Mouse (Mus musculus) spleen, adult 2 months (tissue): ENCODE measurements around the gene Akirin1. TPM values are rescaled to one million over a fixed set of nuclear protein-coding genes. Genes with fewer than 3 reads are reported as not detected.
A peak's percentile ranks its signal among the peaks of the same experiment; 100 is the strongest.

Source experiments
- DNase-seq, 2 experiments: peaks; one replicate each; pipeline versions ENCODE4 v3.0.0 to v3.0.0-alpha.2; 2012 to 2021; ENCODE audit warnings: low spot score in 2 of 2, low read depth in 1 of 2
- H3K27ac ChIP-seq: fragments of 200-500 bp; 2 replicates; pipeline ENCODE4 v1.5.1; 2012; ENCODE audit warnings: low read length, inconsistent platforms; ENCODE audit not compliant: insufficient read depth
- H3K27me3 ChIP-seq: fragments of 200-500 bp; 2 replicates; pipeline ENCODE4 v1.6.1; 2012; ENCODE audit warnings: mild to moderate bottlenecking, moderate library complexity, low read length, inconsistent platforms; ENCODE audit not compliant: control insufficient read depth, insufficient read depth
- H3K36me3 ChIP-seq: fragments of 200-500 bp; 2 replicates; pipeline ENCODE4 v1.6.1; 2012; ENCODE audit warnings: mild to moderate bottlenecking, low read length, inconsistent platforms; ENCODE audit not compliant: control insufficient read depth, insufficient read depth
- H3K4me1 ChIP-seq: fragments of 200-500 bp; 2 replicates; pipeline ENCODE4 v1.6.1; 2011; ENCODE audit warnings: inconsistent platforms; ENCODE audit not compliant: control insufficient read depth, insufficient read depth, insufficient read length
- H3K4me3 ChIP-seq: fragments of 200-500 bp; 2 replicates; pipeline ENCODE4 v1.5.1; 2011; ENCODE audit warnings: mild to moderate bottlenecking, inconsistent platforms; ENCODE audit not compliant: insufficient read depth, insufficient read length; ENCODE audit errors: extremely low read depth
- CTCF ChIP-seq: fragments of 200-500 bp; IDR thresholded peaks from 2 replicates; pipeline ENCODE4 v1.5.1; 2011; ENCODE audit warnings: mild to moderate bottlenecking, inconsistent platforms; ENCODE audit not compliant: insufficient read depth, insufficient read length, insufficient replicate concordance; ENCODE audit errors: extremely low read depth
- POLR2A ChIP-seq: fragments of 200-500 bp; IDR thresholded peaks from 2 replicates; pipeline ENCODE4 v1.6.1; 2011; ENCODE audit warnings: low read depth, low read length, inconsistent platforms
- WGBS: fragments of 180-500 bp; shearing (Covaris S2); methylation state at CpG from one replicate; pipeline ENCODE4 v1.1.7; 2018; 5-methylcytosine and 5-hydroxymethylcytosine counted together
- polyA plus RNA-seq: library from polyadenylated mRNA; depleted of rRNA; stranded (reverse); fragments of >200 nt; gene quantifications from 2 replicates; pipeline ENCODE4 v1.2.3, GENCODE M21; 2012

Akirin1 gene
- polyA plus RNA-seq, 1 experiment, result 21.7 TPM

DNA sequence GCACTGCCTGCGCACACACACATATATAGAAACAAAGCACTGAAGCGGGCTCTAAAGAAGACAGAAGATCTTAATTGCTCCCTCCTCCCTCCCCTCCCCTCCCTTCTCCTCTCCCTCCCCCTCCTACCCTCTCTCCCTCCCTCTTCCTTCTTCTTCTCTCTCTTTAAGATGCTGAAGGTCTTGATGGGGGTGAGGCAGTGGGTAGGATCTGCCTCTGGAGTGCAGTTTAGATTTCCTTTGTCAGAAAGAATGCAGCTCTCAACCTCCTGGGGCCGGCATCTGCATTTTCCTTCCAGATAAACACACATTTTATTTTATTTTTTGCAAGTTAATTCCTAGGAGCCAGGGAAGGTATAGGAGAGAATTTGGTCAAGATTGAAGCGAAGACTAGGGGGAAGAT lies 18.1 kb upstream of the Akirin1 start:
- Histone ChIP-seq H3K36me3 (no peaks in the 10 kb centered on the region), H3K27ac (no peak overlapping the region), H3K27me3 (no peaks in the 10 kb centered on the region), H3K4me1 (no peaks in the 10 kb centered on the region), H3K4me3 (no peak overlapping the region)
- WGBS, result 82% methylated on average over 4 of the region's 4 CpGs
- DNase-seq, result no peak
- no peak for TF ChIP-seq POLR2A
- TF ChIP-seq CTCF, result no peak

DNA sequence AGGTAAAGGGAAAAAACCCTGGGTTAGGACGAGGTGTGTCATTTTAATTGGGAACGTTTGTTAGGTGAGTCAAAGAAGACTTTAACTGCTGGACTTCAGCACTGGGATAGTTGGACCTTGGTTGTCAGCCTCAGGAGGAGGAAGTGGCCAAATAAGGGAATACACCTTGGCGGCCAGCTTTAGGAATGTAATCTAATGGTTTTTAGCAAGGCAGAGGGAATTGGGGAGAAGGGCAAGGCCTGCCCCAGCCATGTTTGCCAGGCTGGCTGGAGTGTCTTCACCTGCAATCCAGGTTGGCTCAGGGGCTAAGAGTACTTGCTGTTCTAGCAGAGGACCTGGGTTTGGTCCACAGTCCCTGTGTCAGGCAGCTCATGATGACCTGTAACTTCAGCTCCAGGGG lies 17.7 kb upstream of the Akirin1 start:
- DNase-seq, result no peak
- WGBS, result 76% methylated on average over 3 of the region's 3 CpGs
- Histone ChIP-seq H3K4me3 (no peak overlapping the region), H3K36me3 (no peaks in the 10 kb centered on the region), H3K4me1 (no peaks in the 10 kb centered on the region), H3K27ac (no peak overlapping the region), H3K27me3 (no peaks in the 10 kb centered on the region)
- TF ChIP-seq POLR2A, result no peak
- TF ChIP-seq CTCF, result no peak

- no peak overlapping the region for H3K4me3 ChIP-seq
- H3K27me3 ChIP-seq, result no peaks in the 10 kb centered on the region
- TF ChIP-seq CTCF (no peak), POLR2A (no peak)
- 82% methylated on average over 6 of the region's 6 CpGs for WGBS
- DNase-seq, result no peak
- no peaks in the 10 kb centered on the region for H3K36me3 ChIP-seq
- no peak overlapping the region for H3K27ac ChIP-seq
- H3K4me1 ChIP-seq, result no peaks in the 10 kb centered on the region
These were observed 14.9 kb upstream of the Akirin1 start for GRCm38 (mm10) chr4:123765071-123765470.

DNA sequence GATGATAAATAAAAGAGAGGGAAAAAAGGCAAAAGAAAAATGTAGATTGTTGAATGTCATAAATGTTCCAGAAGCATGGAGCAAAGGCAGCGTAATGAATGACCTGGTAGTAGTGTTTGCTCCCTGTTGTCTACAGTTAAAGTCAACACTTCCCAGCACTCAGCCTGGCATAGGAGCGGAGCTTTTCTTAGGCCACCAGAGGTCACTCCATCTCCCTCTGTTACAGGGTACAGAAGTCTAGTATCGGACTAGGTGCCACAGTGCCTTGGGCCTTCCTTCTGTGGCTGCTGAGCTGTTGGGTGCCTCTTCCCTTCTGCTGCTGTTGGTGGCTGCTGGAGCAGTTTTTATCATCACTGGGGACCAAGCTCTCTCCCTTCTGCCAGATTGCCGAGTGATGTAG lies 8.2 kb upstream of the Akirin1 start:
- 64% methylated on average over 4 of the region's 4 CpGs for WGBS
- no peak overlapping the region for H3K4me3 ChIP-seq
- no peak for DNase-seq
- no peaks in the 10 kb centered on the region for H3K36me3 ChIP-seq
- H3K27me3 ChIP-seq, result no peaks in the 10 kb centered on the region
- H3K4me1 ChIP-seq, result no peaks in the 10 kb centered on the region
- no peak for TF ChIP-seq POLR2A
- no peak for TF ChIP-seq CTCF
- H3K27ac ChIP-seq, result no peak overlapping the region

GRCm38 (mm10) chr4:123750707-123751312 lies 665 bp upstream of the Akirin1 start:
- under 1% methylated on average over 8 of the region's 8 CpGs for WGBS
- no peaks in the 10 kb centered on the region for H3K27me3 ChIP-seq
- no peaks in the 10 kb centered on the region for H3K36me3 ChIP-seq
- peaks cover 7% of the 10 kb centered on the region; the same call in 1 of the 2 replicates for H3K4me1 ChIP-seq
- no peak for DNase-seq
- TF ChIP-seq CTCF, result no peak
- no peak for TF ChIP-seq POLR2A
- H3K27ac ChIP-seq, result no peak overlapping the region
- H3K4me3 ChIP-seq, result peak overlapping the region; percentile 60

DNA sequence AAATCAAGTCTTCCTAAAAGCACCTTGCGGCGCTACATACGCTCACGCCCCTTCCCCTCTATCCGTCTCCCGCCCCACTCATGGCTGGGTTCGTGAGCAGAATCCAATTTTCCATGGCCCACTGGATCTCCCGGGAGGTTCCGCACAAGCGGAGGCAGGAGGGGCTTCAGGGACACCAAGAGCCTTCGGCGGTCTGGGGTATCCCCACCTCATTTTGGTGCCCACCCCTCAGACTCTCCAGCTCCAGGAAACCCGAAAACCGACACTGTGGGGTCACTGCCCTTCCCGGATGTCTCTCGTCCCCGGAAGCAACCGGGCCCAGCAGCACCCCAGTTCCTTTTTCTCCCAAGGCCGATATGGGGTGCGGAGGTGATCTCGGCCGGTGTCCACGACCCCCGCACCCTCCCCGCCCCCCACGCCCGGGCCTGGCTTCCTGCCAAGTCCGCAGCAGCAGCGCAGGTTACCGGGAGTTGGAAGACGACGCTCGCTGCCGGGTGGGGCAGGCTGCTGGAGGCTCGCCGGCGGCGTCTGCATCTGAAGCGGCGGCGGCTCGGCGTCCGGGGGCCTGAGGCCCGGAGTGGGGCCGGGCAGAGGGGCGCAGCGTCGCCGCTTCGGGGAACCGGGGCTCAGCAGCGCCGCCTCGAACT lies 538 bp downstream of the Akirin1 start:
- peak overlapping the region; percentile 79 for H3K27ac ChIP-seq
- TF ChIP-seq CTCF, result no peak
- TF ChIP-seq POLR2A, result no peak
- H3K36me3 ChIP-seq, result no peaks in the 10 kb centered on the region
- peak in 1 of 2 experiments; percentile 28 for DNase-seq
- H3K4me3 ChIP-seq, result peak overlapping the region; percentile 91
- 1% methylated on average over 55 of the region's 55 CpGs for WGBS
- H3K4me1 ChIP-seq, result peaks cover 7% of the 10 kb centered on the region; the same call in 1 of the 2 replicates
- no peaks in the 10 kb centered on the region for H3K27me3 ChIP-seq
